Mouse (Mus musculus) liver, adult 10 weeks (tissue): ENCODE results near the gene Gpr35. TPM values are rescaled to one million over a fixed set of nuclear protein-coding genes. Genes with fewer than 3 reads are reported as not detected.

Experiments used
- polyA plus RNA-seq: library from polyadenylated mRNA; stranded (reverse); fragments of 350-450 nt; fragmentation: Illumina TruSeq; extraction: RNeasy Lipid Tissue Mini Kit (QIAGEN cat#74804); gene quantifications from one replicate; pipeline ENCODE4 v1.2.3, GENCODE M21; 2014; ENCODE audit warnings: low read depth, low replicate concordance

Gene Gpr35
- polyA plus RNA-seq = 0.16 TPM

DNA sequence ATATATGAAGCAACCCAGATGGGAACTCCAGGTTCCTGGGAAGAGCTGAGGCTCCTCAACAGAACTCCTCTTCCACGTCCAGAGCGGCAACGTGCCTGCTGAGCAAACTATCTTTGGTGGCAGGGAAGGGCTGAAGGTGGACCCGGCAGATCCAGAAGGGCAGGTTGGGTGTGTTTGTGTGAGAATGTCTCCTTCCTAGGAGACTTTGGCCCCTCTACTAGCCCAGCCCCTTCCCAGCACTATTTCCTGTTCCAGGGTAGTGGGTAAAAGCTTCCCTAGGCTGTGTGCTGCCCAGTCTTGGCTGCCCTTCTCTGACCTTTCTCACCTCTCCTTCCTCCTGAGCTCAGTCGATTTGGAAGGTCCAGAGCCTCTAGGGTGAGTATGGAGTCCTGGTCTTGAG lies at the start of gene Gpr35:
TSS of gene Gpr35 (plus strand) at position 259 of the 400 bp plus-strand sequence.

DNA sequence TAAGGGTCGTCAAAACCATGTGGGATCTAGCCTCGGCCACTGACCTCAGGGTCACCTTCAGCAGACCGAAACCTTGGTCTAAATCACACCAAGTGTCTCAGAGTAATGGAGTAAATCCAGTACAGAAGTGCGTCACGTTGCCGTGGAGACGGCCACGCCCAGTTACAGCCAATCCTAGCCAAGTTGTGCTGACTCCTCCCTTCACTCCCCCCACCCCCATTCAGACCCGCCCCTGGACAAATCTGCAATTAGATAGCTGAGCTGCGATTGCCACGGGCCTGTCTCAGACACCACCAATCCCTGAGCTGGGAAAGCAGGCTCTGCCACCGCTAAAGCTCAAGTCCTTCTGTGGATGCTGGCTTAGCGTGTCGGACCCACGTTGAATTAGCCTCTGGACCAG lies 47.9 kb upstream of the Gpr35 start, which contains the start of gene Ankmy1:
TSS of gene Ankmy1 (minus strand) at position 121 of the 400 bp plus-strand sequence.

DNA sequence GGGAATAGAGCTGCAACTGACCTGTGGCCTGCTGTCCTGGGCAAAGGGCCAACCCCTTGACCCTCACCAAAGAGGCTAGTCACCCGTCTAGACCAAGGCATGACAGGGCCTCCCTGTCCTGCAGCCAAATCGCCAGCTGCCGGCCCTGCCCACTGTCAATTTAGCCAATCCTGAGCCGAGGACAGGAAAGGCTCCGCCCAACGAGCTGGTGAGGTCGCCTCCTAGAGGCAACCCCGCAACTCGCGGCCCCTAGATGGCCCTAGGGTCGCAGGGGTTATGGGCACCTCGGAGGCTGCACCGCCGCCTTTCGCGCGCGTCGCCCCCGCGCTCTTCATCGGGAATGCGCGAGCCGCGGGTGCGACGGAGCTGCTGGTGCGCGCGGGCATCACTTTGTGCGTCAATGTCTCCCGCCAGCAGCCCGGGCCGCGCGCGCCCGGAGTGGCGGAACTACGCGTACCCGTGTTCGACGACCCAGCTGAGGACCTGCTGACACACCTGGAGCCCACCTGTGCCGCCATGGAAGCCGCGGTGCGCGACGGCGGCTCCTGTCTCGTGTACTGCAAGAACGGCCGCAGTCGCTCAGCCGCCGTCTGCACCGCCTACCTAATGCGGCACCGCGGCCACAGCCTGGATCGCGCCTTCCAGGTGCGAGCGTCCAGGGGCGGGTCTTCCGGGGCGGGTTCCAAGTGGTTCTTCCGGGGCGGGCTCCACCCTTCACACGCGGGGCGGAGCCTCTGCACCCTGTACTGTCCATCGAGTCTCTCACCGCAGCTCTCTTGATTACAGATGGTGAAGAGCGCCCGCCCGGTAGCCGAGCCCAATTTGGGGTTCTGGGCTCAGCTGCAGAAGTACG lies 43.7 kb upstream of the Gpr35 start, which contains the start of gene Dusp28:
TSS of gene Dusp28 (plus strand) at position 203 of the 853 bp plus-strand sequence.

GRCm38 (mm10) chr1:92910239-92910885 lies 40.3 kb upstream of the Gpr35 start, which contains the start of gene Rnpepl1:
TSS of gene Rnpepl1 (plus strand) at chr1:92910783.

DNA sequence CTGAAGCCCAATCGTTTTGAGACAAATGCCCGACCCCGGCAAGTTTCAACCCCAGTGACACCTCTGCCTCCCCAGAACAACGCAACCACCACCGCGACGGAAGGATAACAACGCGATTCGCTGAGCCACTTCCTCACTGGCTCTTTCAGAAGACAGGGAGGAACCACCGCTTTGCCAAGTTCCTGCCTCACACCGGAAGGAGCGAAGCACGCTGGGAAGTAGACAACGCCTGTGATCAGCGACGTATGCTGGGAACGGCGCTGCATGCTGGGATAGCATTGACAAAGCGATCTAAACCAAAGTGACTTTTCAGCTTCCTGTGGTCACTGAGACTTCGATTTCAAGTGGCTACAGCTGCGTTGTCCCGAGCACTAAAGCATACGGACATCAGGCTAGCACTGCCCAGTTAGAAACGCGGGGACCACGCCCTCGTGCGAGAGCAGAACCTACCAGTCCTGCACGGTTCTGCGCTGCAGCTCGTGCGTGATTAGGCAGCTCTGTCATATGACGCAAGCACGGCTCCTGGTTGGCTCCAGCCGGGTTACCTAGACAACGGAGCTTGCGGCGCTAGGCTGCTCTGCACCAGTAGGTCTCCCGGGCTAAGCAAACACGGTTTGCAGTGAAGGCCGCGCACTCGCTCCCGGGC lies 16.4 kb upstream of the Gpr35 start, which contains the start of gene Capn10:
TSS of gene Capn10 (plus strand) at position 195 of the 646 bp plus-strand sequence.

DNA sequence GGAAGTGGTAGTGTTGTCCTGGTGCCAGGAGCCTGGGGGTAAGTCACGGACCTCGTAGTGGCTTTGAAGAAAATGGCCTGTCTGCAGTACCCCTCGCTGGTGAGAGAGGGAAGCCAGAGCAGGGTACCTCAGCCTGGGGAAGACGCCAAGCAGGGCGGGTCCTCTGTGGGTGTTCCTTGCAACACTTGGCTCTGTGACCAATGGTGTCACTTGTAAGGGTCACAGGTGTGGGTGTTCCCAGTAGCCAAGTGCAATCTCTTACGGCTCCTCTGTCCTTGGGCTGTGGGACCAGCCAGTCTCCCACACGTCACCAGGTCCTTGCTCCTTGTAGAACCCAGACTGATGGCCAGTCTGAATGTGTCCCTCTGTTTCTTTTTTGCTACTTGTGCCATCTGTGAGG lies 55.4 kb downstream of the Gpr35 start, which contains the start of gene Aqp12:
TSS of gene Aqp12 (plus strand) at position 274 of the 400 bp plus-strand sequence.

Other genes with a start within 250 kb of the Gpr35 start
- gene Gpc1, start 119.2 kb upstream of the Gpr35 start, polyA plus RNA-seq = not detected
- gene Ankmy1, start 48.0 kb upstream of the Gpr35 start, polyA plus RNA-seq = not detected
- 3.8 TPM for gene Dusp28, start 43.9 kb upstream of the Gpr35 start, polyA plus RNA-seq
- 7.7 TPM for gene Rnpepl1, start 40.1 kb upstream of the Gpr35 start, polyA plus RNA-seq
- gene Capn10, start 16.5 kb upstream of the Gpr35 start, polyA plus RNA-seq = 4.3 TPM
- gene Aqp12, start 55.5 kb downstream of the Gpr35 start, polyA plus RNA-seq = not detected
- gene Kif1a, start 151.1 kb downstream of the Gpr35 start, polyA plus RNA-seq = 0.05 TPM
- 60.3 TPM for gene Agxt, start 184.4 kb downstream of the Gpr35 start, polyA plus RNA-seq
- gene 2310007B03Rik, start 210.1 kb downstream of the Gpr35 start, polyA plus RNA-seq = not detected
- not detected for gene Crocc2, start 217.9 kb downstream of the Gpr35 start, polyA plus RNA-seq